Mouse (Mus musculus): ENCODE results near the gene Prrt3.

The Prrt3 gene

DNA sequence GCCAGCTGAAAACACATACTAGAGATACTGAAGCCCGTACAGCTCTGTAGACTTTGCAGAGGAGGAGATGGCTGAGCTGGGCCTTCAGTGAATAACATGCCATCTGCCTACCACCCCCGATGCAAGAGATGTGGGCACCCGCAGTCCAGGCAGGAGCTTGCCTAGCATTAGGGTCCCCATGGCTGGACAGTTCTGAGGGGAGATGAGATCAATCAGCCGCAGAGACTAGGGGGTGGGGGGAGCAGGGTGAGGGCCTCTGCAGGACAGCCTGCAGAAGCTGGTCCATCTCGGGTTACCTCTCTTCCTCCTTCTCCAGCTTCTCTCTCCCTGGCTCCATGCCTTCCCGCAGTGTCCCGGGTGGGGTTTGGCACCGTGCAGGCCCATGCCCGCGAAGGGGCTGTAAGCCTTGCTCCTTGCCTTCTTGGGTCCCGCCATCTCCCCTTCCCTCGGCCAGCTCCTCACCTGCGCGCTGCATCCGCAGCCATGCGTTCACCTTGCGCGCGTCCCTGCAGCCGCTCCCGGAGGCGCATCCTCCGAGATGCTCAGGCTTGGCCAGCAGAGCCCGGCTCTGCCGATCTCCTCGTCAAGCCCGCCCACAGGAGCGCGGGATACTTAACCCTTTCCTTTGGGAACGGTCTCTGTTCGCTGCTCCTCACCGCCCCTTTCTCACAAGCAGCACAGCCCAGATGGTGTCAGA, at the start of gene Prrt3:
Gene Prrt3, minus strand, starts transcription at position 544 of the 697 bp plus-strand sequence.
- no peak for DNase-seq (ENCODE audit: extremely low read depth, low read depth, low spot score)

DNA sequence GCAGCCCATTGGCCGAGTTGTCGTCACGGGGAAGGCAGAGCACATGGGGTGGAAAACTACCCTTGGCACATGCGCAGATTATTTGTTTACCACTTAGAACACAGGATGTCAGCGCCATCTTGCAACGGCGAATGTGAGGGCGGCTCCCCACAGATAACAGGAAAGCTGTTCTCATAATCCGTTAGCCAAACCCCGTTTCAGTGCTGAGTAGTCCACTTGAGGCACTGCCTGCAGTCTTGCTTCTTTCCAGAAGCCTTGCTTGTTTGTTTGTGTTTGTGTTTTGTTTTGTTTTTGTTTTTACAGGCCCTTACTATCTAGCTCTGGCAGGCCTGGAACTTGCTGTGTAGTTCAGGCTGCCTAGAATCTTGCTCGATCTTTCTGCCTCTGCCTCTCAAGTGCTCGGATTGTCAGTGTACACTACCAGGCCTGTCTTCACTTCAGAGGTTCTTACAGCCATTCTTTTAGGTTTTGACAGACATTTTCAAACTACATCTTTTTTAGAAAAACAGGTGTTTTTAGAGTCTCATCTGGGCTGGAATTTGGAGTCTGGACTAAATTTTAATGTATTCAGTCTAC, 42.3 kb upstream of the Prrt3 start:
- DNase-seq (ENCODE audit: extremely low read depth, low read depth, low spot score), result no peak

DNA sequence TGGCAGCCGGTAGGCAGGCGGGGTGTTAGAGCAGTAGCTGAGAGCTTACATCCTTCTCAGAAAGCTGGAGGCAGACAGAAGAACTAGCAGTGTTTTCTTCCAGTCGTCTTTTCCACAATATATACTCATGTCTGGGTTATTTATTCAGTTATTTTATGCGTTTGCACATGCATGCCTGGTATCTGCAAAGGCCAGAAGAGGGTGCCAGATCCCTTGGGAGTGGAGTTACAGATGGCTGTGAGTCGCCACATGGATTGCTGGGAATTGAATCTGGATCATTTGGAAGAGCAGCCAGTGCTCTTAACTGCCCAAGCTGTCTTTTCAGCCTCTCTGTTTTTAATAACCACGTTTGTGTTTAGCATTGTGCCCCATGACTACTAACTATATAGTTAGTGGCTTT, 39.9 kb upstream of the Prrt3 start:
- DNase-seq (ENCODE audit: extremely low read depth, low read depth, low spot score), result no peak

DNA sequence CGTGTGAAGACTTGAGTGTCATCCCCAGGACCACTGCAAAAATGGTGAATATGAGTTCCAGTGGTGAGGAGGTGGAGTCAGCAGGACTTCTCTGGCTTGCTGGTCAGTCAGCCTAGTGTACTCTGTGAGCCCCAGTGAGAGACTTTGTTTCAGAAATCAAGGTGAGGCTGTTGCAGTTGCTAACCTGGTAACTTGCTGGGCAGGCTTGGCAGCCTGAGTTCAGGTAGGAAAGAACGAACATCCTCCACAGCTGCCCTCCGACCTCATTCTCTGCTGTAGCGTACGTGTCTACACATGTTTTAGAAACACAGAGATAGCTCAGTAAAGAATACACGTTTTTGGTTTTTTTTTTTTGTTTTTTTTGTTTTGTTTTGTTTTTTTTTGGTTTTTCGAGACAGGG, 33.2 kb upstream of the Prrt3 start:
- DNase-seq (ENCODE audit: extremely low read depth, low read depth, low spot score), result no peak

DNA sequence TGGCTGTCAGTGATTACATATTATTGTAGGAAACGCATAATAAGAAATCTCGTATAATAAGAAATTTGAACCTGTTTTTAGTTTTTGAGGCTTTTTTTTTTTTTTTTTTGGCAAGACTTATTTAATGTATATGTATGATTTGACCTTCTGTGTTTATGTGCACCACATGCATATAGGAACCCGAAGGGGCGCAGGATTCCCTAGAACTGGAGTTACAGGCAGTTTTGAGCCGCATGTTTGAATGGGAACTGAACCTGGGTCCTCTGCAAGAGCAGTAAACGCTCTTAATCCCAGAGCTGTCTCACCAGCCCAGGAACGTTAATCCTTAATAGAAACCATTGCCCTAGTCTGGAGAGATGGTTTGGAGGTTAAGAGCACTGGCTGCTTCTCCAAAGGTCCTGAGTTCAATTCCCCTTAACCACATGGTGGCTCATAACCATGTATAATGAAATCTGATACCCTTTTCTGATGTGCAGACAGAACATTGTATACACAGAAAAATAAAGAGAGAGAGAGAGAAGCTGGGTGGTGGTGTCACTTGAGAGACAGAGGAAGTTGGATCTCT, 30.2 kb upstream of the Prrt3 start:
- no peak for DNase-seq (ENCODE audit: extremely low read depth, low read depth, low spot score)

DNA sequence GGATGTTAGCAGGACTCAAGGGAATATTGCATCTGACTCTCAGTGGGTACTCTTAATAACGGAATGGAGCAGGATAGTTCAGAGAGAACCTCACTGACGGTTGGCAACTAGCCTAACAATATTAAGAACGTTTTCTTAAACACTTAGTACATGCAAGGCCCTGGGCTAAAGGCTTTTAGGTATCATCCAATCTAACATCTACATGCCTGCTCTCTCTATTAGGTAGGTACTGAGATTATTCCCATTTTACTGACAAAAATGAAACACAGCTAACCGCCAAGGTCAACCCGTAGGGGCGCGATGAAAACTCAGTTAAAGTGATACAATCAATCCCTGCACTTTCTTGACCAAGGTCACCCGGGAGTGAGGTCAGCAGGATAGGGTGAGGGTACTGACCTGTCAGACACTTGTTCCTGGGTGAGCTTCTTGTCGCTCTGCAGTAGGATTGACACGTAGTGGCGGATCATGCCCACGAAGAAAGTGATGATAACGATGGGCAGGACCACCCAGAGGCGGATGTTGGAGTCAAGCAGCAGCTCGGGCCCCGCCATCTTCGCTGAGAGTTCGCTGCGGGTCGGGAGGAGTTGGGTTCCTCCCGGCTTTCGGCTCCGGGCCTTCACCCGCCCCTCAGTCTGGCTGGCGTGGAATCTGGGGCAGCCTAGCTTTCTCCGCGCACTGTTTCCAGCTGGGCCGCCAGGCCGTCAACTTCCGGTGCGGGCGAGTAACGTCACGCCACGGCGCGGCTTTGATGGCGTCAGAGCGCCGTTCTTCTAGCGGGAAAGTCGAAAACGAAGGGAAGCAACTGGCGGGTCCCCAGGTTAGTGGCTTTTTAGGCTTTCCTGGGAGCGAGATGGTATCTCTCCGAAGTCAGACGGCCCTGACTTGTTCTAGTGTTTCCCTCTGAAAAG, 29.5 kb upstream of the Prrt3 start, which contains the start of the genes Emc3 and Fancd2:
Gene Emc3, minus strand, starts transcription at position 721 of the 908 bp plus-strand sequence.
Gene Fancd2, plus strand, starts transcription at position 751 of the 908 bp plus-strand sequence.
- DNase-seq (ENCODE audit: extremely low read depth, low read depth, low spot score), result no peak

DNA sequence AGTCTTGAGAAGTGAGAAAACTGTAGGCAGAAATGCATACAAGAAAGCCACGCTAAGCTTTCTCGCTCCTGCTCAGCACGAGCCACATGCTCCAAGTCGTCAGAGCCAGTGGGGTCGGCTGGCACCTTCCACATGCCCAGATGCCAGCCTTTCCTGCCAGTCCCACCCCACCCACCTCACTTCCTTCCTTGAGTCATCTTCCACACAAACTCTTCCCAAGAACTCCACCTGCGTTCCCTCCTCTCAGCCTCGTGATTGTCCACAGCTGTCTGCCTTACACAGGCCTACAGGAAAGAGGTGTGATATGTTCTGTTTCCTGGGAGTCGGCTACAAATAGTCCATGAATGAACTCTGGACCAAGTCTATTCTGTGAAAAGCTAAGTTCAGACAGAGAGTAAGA, 21.7 kb upstream of the Prrt3 start:
- no peak for DNase-seq (ENCODE audit: extremely low read depth, low read depth, low spot score)

DNA sequence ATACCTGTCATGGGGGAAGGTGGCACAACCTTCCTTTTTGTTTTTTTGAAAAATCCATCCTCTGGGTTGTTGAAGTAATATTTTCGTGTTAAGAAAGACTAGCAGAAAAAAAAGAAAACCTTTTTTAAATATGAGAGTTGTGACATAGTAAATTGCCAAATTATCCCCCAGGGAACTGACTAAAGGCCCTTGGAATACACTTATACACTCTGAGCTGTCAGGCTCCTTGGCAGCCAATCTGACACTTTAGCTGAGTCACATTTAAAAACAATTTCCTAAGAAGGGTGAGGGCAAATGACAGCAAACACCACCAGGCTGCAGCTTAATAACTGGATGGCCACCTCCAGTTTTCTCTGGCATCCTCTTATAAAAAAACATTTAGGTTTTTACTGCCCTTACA, 20.6 kb upstream of the Prrt3 start:
- DNase-seq (ENCODE audit: extremely low read depth, low read depth, low spot score), result peak; percentile 96

DNA sequence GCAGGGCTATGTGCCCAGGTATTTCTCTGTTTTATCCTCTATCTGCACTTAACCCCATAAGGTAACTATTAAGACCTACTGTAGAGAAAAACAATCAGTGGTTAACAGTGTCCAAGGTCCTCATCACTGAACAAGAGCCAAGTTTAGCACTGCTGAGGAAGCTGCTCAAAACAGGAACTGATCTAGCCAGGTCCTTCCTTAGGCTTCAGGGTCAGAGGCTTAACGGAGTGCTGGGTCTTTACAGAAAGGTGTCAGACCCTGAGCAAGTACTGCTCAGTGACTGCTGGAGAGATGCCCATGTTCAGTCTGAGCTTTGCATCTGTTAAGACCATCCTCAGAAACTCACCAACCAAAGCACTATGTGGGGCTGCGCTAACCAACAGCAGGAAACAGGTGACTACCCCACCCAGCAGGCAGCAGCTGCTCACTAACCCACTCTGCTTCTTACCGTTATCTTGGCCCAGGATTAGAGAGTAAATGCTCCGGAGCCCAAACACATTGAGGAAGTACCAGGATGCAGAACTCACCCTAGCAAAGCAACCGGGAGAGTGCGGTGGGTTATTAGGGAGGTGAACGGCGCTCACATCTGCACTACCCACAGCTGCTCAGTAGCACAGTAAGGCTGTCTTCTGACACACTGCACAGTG, 15.8 kb upstream of the Prrt3 start:
- DNase-seq (ENCODE audit: extremely low read depth, low read depth, low spot score), result no peak

DNA sequence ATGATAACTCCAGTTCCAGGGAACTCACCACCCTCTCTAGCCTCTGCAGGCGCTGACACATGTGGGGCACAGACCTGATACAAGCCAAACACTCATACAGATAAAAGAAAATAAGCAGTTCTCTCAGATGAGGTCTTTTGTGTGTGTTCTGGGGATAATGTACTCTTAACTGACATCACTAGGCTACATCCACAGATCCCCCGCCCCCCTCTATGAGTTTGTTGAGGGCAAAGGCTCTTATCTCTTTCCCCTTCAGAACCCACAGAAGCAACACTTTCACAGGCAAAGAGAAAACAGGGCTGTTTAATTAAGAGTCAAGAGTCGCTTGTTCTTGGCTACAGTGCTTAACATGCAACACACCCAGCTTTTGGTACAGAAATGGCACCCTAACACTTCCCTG, 12.9 kb upstream of the Prrt3 start:
- DNase-seq (ENCODE audit: extremely low read depth, low read depth, low spot score), result no peak

DNA sequence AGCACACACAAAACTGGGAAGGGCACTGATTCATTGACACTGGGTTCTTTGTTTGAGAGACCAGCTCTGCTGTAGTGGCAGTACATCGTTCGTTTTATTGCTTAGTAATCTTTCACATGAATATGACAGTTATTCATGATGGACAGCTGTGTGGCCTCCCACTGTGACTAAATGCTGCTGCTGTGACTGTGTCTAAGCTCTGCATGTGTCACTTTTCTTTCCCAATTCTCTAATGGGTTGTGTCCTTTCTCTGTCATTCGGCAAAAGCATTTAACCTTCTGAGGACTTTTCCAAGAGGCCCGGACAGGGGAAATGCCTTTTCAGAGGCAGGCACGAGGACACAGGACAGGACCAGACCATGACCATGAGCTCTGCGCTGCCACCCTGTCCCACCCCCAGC, 12.2 kb upstream of the Prrt3 start:
- no peak for DNase-seq (ENCODE audit: extremely low read depth, low read depth, low spot score)

DNA sequence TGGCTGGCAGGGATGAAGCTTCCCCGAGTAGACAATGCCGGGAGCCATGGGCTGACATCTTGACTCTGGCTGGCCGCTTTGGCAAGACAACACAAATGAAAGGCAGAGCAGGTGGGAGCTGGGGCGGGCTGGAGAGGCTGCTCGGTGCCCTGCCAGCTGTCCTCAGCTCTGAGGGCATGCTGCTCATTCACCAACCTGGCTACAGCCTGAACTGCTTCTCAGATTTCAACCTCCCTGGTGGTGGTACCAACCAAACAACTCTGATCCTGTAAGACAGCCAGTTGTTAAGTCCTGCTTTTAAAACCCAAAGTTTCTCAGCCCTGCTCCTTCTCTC, 7.2 kb upstream of the Prrt3 start:
- DNase-seq (ENCODE audit: extremely low read depth, low read depth, low spot score), result no peak

DNA sequence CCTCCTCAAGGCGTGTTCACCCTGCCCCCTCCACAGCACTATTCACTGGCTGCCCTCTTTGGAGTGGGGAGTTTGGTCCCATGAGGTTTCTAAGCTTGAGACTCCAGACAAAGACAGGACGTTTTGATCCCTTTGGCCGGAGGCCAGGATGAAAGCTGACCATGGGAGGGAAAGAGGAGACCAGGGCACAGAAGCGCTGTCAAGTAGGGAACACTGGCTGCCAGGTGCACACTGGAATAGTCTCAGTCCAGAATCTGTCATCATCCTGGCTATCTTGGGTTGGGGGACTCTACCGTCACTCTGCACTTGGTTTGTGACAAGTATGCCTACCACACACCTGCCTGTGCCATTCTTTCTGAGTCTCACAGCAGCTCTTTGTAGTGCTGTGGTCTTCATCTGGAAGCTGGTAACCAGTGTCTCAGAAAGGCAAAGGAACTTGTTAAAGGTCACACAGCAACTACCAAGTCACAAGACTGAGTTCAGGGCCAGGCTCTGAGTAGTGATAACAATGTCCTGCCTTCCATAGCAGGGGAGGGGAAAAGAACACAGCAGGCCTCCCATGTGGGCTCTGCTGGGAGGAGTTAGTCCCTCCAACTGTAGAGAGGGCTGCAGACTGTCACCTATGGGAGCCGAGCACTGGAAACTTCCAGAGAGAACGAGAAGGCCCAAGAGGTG, 6.7 kb upstream of the Prrt3 start:
- no peak for DNase-seq (ENCODE audit: extremely low read depth, low read depth, low spot score)

DNA sequence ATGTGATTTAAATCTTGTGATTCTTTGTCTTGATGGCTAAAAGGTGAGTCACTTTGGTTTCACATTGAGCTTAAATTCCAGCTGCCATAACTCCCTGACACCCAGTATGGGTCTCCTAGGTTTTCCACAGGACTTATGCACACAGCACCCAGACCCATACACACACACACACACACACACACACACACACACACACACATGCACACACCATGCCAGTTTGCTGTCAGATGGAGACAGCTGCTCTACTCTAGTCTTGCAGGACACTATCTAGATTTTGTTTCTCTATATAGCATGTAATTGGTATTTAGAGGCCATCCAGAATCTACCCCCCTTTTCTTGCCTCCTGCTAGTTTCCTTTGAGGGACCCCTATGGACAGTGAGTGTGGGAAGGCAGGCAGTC, 5.4 kb upstream of the Prrt3 start:
- no peak for DNase-seq (ENCODE audit: extremely low read depth, low read depth, low spot score)

DNA sequence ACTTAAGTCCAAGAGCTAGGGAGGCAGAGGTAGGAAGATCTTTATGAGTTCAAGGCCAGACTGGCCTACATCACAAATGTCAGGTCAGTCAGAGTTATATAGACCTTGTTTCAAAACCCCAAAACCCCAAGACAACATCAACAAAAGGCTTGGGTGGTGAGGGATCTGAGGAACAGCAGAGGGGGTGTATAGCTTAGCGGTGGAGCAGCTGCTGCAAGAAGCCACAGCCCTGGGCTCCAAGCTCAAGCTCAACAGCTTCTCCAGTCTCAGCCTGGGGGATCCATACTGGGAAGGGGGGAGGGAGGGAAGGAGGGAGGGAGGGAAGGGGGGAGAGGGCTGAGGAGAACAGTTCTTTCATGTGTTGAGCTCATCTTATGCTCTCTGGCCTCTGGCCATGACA, 4.0 kb upstream of the Prrt3 start:
- DNase-seq (ENCODE audit: extremely low read depth, low read depth, low spot score), result no peak

DNA sequence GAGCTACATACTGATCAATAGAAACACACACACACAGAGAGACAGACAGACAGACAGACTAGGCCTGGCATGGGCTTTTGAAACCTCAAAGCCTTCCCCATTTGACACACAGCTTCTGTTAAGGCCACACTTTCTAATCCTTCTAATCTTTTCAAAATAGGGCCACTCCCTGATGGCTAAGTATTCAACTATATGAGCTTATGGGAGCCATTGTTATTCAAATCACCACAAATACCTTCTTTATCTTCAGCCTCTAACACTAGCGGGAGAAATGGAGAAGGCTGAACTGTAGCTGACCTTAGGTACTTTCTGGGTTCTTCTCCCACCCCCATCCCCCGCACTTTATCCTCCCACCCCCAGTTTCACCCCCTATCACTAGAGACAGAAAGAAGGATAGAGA, 1.1 kb upstream of the Prrt3 start:
- no peak for DNase-seq (ENCODE audit: extremely low read depth, low read depth, low spot score)

DNA sequence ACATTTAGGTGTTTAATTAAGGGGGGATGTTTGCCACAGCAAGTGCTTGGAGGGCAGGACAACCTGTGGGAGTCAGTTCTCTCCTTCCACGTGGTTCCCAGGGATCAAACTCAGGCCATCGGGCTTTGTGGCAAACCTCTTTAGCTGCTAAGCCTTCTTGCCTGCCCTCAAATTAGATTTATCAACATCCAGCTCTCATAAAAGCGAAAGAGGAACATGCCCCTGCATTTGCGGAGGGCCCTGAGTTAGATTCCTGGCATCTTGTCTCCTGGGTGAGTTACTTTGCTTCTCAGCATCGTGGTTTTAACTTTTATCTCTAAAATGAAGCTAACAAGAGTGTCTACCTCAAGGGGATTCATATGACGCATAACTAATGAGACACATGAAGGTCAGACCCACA, 2.4 kb downstream of the Prrt3 start:
- DNase-seq (ENCODE audit: extremely low read depth, low read depth, low spot score), result no peak

DNA sequence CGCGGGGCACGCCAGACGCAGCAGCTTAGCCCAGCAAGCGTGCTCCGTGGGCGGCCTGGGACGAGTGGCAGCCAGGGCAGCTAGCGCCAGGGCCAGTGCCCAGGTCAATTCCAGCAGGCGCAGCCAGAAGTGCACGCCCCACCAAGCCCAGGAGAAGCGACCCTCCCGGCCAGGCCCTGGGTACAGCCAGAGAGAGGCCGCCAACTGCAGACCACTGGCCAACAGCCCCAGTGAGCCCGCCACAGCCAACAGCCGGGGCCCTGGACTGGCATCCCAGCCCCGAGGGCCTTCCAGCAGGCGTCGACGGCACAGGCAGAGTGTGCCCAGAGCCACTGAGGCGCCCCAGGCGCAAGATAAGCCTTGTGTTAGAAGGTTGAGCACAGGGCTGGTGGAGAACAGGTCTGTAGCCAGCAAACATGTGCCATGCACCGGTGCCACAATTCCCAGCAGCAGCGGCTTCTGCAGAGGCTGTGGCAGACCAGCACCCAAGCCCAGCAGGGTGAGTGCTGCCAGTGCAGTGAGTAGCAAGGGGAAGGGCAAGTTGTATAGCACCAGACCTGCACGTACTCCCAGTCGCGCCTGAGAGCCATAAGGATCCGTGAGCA, 6.6 kb downstream of the Prrt3 start:
- no peak for DNase-seq (ENCODE audit: extremely low read depth, low read depth, low spot score)

DNA sequence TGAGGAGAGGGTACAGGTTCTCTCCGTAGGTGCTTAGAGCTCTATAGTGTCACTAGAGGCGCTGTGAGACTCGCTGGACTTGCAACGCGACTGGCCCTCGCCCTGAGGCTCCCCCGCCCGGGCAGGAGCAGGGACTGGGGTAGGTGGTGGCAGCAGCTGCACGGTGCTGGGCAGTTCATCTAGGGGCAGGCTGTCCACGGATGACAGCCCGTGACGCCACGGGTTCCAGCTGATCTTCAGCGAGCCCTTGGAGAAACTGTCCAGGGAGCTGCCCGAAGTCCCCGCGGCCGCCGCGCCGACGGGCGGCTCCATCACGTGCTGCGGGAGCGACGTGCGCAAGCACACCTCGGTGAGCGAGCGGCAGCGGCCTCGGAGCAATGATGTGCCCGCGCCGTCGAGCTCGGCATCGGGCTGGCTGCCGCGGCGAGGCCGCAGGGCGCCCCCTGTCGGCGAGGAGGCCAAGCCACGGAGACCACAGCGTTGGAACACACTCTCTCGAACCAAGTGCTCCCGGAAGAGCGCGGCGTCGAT, 7.4 kb downstream of the Prrt3 start:
- no peak for DNase-seq (ENCODE audit: extremely low read depth, low read depth, low spot score)
